Mouse (Mus musculus) embryonic facial prominence, embryonic 15.5 days (tissue): Measurements from ENCODE around the gene Fsip1. TPM values are rescaled to one million over a fixed set of nuclear protein-coding genes. Genes with fewer than 3 reads are reported as not detected.

Experiments used
- ATAC-seq: fragments of 200-750 bp; cut with Nextera tagmentation; 2 replicates; pipeline ENCODE4 v1.8.0; 2017; ENCODE audit warnings: low read depth, moderate TSS enrichment; ENCODE audit not compliant: insufficient number of reproducible peaks, low FRiP score, low TSS enrichment
- H3K27ac ChIP-seq: fragments of 300-500 bp; sonication (generic); replicated peaks from 2 replicates; pipeline ENCODE4 v1.5.1; 2015; ENCODE audit warnings: mild to moderate bottlenecking, inconsistent platforms
- H3K27me3 ChIP-seq: fragments of 300-500 bp; sonication (generic); 2 replicates; pipeline ENCODE4 v1.6.1; 2015; ENCODE audit warnings: inconsistent platforms
- H3K36me3 ChIP-seq: fragments of 300-500 bp; sonication (generic); 2 replicates; pipeline ENCODE4 v1.6.1; 2015; ENCODE audit warnings: mild to moderate bottlenecking, inconsistent platforms
- H3K4me1 ChIP-seq: fragments of 300-500 bp; sonication (generic); 2 replicates; pipeline ENCODE4 v1.6.1; 2015; ENCODE audit warnings: inconsistent platforms
- H3K4me2 ChIP-seq: fragments of 300-500 bp; sonication (generic); replicated peaks from 2 replicates; pipeline ENCODE4 v1.6.1; 2015; ENCODE audit warnings: mild to moderate bottlenecking, inconsistent platforms
- H3K4me3 ChIP-seq: fragments of 300-500 bp; sonication (generic); replicated peaks from 2 replicates; pipeline ENCODE4 v1.5.1; 2015; ENCODE audit warnings: mild to moderate bottlenecking, inconsistent platforms
- H3K9ac ChIP-seq: fragments of 300-500 bp; sonication (generic); 2 replicates; pipeline ENCODE4 v1.6.1; 2015; ENCODE audit warnings: inconsistent platforms
- H3K9me3 ChIP-seq: fragments of 300-500 bp; sonication (generic); replicated peaks from 2 replicates; pipeline ENCODE4 v1.6.1; 2016; ENCODE audit warnings: inconsistent platforms
- WGBS: fragments of 180-500 bp; shearing (Covaris S2); methylation state at CpG from one replicate; pipeline ENCODE4 v1.1.7; 2015; 5-methylcytosine and 5-hydroxymethylcytosine counted together
- polyA plus RNA-seq: library from polyadenylated mRNA; unstranded; fragments of >200 nt; fragmentation: Nextera tagmentation; extraction: Ambion mirVana; gene quantifications from 2 replicates; pipeline ENCODE4 v1.2.1, GENCODE M21; 2015

Fsip1 gene
- polyA plus RNA-seq, 1 experiment from 2014 or later: 2.6 TPM

- H3K27me3 ChIP-seq: no peaks in the 10 kb centered on the region
- no peak overlapping the region for H3K4me3 ChIP-seq
- H3K4me2 ChIP-seq: no peak overlapping the region
- H3K4me1 ChIP-seq: 0 out of 2 replicates have a peak, but pooled peaks cover 4% of the 10 kb centered on the region
- H3K9ac ChIP-seq: no peak overlapping the region
- 66% methylated on average over 9 of the region's 9 CpGs for WGBS
- H3K36me3 ChIP-seq: peaks cover 68% of the 10 kb centered on the region
- H3K27ac ChIP-seq: no peak overlapping the region
- H3K9me3 ChIP-seq: no peaks in the 10 kb centered on the region
- ATAC-seq: no peak
These were observed 133.0 kb downstream of the Fsip1 start for GRCm38 (mm10) chr2:118123743-118124142.

- no peak for ATAC-seq
- Histone ChIP-seq H3K4me2 (no peak overlapping the region), H3K36me3 (peaks cover 83% of the 10 kb centered on the region), H3K4me3 (no peak overlapping the region), H3K9ac (no peak overlapping the region), H3K9me3 (no peaks in the 10 kb centered on the region), H3K4me1 (0 out of 2 replicates have a peak, but pooled peaks cover 4% of the 10 kb centered on the region), H3K27ac (no peak overlapping the region), H3K27me3 (no peaks in the 10 kb centered on the region)
- WGBS: 94% methylated on average over 6 of the region's 6 CpGs
These were observed 134.5 kb downstream of the Fsip1 start for GRCm38 (mm10) chr2:118122291-118122690.

GRCm38 (mm10) chr2:118120751-118121150 lies 136.0 kb downstream of the Fsip1 start:
- Histone ChIP-seq H3K4me2 (no peak overlapping the region), H3K9ac (no peak overlapping the region), H3K4me1 (peaks cover 15% of the 10 kb centered on the region; the same call in 1 of the 2 replicates), H3K4me3 (no peak overlapping the region), H3K36me3 (peaks cover 94% of the 10 kb centered on the region), H3K27ac (no peak overlapping the region), H3K27me3 (no peaks in the 10 kb centered on the region), H3K9me3 (no peaks in the 10 kb centered on the region)
- WGBS: 95% methylated on average over 7 of the region's 7 CpGs
- no peak for ATAC-seq

- Histone ChIP-seq H3K9me3 (no peaks in the 10 kb centered on the region), H3K27me3 (no peaks in the 10 kb centered on the region), H3K4me2 (no peak overlapping the region), H3K9ac (no peak overlapping the region), H3K36me3 (peaks cover 92% of the 10 kb centered on the region), H3K27ac (no peak overlapping the region), H3K4me3 (no peak overlapping the region), H3K4me1 (peaks cover 20% of the 10 kb centered on the region; the same call in 1 of the 2 replicates)
- WGBS: 94% methylated on average over 11 of the region's 11 CpGs
- ATAC-seq: no peak
These were observed 136.7 kb downstream of the Fsip1 start for GRCm38 (mm10) chr2:118120095-118120494.

DNA sequence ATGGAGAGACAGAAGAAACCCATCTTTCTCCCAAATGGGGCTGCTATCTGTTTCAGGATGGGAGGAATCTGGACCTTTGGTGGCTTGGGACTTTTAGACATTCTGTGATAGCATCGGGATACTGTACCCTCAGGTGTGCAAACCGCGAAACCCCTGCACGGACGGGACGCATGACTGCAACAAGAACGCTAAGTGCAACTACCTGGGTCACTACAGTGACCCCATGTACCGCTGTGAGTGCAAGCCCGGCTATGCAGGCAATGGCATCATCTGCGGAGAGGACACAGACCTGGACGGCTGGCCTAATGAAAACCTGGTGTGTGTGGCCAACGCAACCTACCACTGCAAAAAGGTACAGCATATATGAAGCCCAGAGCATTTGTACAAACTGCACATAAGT lies 137.1 kb downstream of the Fsip1 start:
- peaks cover 90% of the 10 kb centered on the region for H3K36me3 ChIP-seq
- H3K27ac ChIP-seq: no peak overlapping the region
- H3K4me3 ChIP-seq: no peak overlapping the region
- H3K9ac ChIP-seq: no peak overlapping the region
- 94% methylated on average over 12 of the region's 12 CpGs for WGBS
- no peak overlapping the region for H3K4me2 ChIP-seq
- no peaks in the 10 kb centered on the region for H3K27me3 ChIP-seq
- ATAC-seq: no peak
- peaks cover 22% of the 10 kb centered on the region; the same call in 1 of the 2 replicates for H3K4me1 ChIP-seq
- no peaks in the 10 kb centered on the region for H3K9me3 ChIP-seq

DNA sequence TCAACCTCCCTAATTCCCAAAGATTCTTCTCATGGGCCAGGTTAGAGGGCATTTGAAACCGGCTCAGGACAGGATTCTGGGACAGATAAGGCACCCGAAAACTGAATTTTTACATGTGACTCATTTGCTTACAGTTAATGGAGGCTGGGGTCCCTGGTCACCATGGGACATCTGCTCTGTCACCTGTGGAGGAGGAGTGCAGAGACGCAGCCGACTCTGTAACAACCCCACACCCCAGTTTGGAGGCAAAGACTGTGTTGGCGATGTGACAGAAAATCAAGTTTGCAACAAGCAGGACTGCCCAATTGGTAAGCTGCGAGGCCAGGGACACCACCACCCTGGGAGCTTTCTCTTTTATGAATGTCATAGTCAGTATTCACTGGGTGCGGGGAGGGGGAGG lies 138.3 kb downstream of the Fsip1 start:
- Histone ChIP-seq H3K27me3 (no peaks in the 10 kb centered on the region), H3K4me2 (no peak overlapping the region), H3K27ac (no peak overlapping the region), H3K36me3 (peaks cover 82% of the 10 kb centered on the region), H3K4me3 (no peak overlapping the region), H3K4me1 (peaks cover 29% of the 10 kb centered on the region; the same call in 1 of the 2 replicates), H3K9ac (no peak overlapping the region), H3K9me3 (no peaks in the 10 kb centered on the region)
- WGBS: 80% methylated on average over 7 of the region's 7 CpGs
- ATAC-seq: no peak

- H3K27ac ChIP-seq: no peak overlapping the region
- no peak for ATAC-seq
- H3K9me3 ChIP-seq: no peaks in the 10 kb centered on the region
- no peak overlapping the region for H3K4me2 ChIP-seq
- no peak overlapping the region for H3K4me3 ChIP-seq
- H3K9ac ChIP-seq: no peak overlapping the region
- 74% methylated on average over 6 of the region's 6 CpGs for WGBS
- H3K4me1 ChIP-seq: peaks cover 33% of the 10 kb centered on the region; the same call in 1 of the 2 replicates
- H3K27me3 ChIP-seq: no peaks in the 10 kb centered on the region
- H3K36me3 ChIP-seq: peaks cover 77% of the 10 kb centered on the region
These were observed 138.7 kb downstream of the Fsip1 start for GRCm38 (mm10) chr2:118118045-118118444.

- H3K36me3 ChIP-seq: peaks cover 71% of the 10 kb centered on the region
- no peak overlapping the region for H3K27ac ChIP-seq
- H3K9me3 ChIP-seq: no peaks in the 10 kb centered on the region
- H3K4me3 ChIP-seq: no peak overlapping the region
- no peak for ATAC-seq
- no peak overlapping the region for H3K4me2 ChIP-seq
- WGBS: 72% methylated on average over 11 of the region's 11 CpGs
- no peaks in the 10 kb centered on the region for H3K27me3 ChIP-seq
- H3K9ac ChIP-seq: no peak overlapping the region
- H3K4me1 ChIP-seq: peaks cover 36% of the 10 kb centered on the region; the same call in 1 of the 2 replicates
These were observed 139.4 kb downstream of the Fsip1 start for GRCm38 (mm10) chr2:118117401-118117800.

DNA sequence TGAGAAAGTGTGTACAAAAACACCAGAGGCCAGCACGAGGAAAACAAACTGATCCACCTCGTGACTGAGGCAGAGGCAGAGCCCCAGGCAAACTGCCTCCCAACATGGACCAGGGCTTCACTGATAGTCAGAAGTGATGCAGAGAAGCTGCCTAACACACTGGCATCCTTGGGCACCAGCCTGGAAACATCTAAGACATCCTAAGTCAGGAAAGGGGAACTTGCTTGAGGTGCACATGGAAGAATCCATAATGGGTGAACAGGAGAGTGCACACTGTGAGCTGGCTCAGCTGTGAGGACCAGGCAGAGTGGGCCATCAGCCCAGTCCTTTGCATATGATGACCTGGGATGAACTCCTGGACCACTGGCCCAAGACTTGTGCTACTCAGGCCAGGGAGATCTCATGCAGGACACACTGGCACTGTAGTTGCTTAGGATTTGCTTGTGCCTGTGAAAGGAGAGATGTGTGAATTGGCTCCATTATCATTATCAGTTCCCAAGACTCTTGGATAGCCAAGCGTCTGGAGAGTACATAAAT lies 139.9 kb downstream of the Fsip1 start:
- no peaks in the 10 kb centered on the region for H3K9me3 ChIP-seq
- H3K4me1 ChIP-seq: peaks cover 36% of the 10 kb centered on the region; the same call in 1 of the 2 replicates
- peaks cover 66% of the 10 kb centered on the region for H3K36me3 ChIP-seq
- H3K27me3 ChIP-seq: no peaks in the 10 kb centered on the region
- no peak overlapping the region for H3K27ac ChIP-seq
- H3K4me2 ChIP-seq: no peak overlapping the region
- no peak overlapping the region for H3K9ac ChIP-seq
- ATAC-seq: no peak
- H3K4me3 ChIP-seq: no peak overlapping the region
- WGBS: 71% methylated on average over 3 of the region's 3 CpGs

DNA sequence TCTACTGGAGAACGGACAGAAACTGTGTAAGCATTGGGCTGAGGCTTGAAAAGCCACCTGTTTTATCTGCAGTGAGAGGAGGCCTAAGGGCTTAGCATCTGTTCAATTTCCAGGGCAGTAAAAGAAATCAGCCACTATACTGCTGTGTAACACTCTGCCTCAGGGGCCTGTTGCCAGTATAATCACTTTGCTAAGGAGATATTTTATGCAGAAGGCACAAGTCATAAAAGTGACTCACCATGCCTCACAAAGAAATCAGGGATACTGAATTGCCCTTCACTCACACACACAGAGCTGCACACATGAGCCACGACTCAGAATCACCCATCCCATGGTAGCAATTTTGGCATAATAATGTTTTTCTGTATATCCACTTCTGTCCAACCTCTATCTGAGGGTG lies 140.6 kb downstream of the Fsip1 start:
- no peak overlapping the region for H3K4me3 ChIP-seq
- H3K9me3 ChIP-seq: no peaks in the 10 kb centered on the region
- H3K4me2 ChIP-seq: no peak overlapping the region
- H3K27me3 ChIP-seq: no peaks in the 10 kb centered on the region
- no peak for ATAC-seq
- peaks cover 61% of the 10 kb centered on the region for H3K36me3 ChIP-seq
- H3K4me1 ChIP-seq: peaks cover 36% of the 10 kb centered on the region; the same call in 1 of the 2 replicates
- no peak overlapping the region for H3K9ac ChIP-seq
- no peak overlapping the region for H3K27ac ChIP-seq
- WGBS: 54% methylated on average over 2 of the region's 2 CpGs

DNA sequence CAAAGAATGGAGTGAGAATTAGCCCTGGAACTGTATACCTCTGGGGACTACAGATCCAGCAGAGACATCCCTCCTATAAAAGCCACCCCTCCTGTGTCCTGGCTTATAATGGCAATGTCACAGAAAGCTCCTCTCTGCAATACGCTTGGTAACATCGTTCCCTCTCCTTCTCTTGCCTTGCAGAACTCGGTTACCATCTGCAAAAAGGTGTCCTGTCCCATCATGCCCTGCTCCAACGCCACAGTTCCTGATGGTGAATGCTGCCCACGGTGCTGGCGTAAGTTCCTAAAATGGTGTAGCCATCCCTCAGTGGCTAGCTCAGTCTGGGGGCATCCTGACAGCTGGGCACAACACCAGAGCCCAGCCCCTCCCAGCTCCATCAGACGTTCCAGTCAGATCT lies 141.1 kb downstream of the Fsip1 start:
- H3K27ac ChIP-seq: no peak overlapping the region
- H3K36me3 ChIP-seq: peaks cover 56% of the 10 kb centered on the region
- H3K27me3 ChIP-seq: no peaks in the 10 kb centered on the region
- ATAC-seq: no peak
- H3K9me3 ChIP-seq: no peaks in the 10 kb centered on the region
- H3K4me1 ChIP-seq: peaks cover 38% of the 10 kb centered on the region
- WGBS: 76% methylated on average over 7 of the region's 7 CpGs
- no peak overlapping the region for H3K9ac ChIP-seq
- H3K4me3 ChIP-seq: no peak overlapping the region
- H3K4me2 ChIP-seq: 0 out of 2 replicates have a peak overlapping the region, but pooled peaks have one; percentile 93

DNA sequence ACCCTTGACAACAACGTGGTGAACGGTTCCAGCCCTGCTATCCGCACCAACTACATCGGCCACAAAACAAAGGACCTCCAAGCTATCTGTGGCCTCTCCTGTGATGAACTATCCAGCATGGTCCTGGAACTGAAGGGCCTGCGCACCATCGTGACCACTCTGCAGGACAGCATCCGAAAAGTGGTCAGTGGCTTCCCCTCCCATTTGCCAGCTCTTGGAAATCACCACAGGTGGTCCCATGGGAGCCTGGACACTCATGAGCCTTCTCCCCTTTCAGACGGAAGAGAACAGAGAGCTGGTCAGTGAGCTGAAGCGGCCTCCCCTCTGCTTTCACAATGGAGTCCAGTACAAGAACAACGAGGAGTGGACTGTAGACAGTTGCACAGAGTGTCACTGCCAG lies 142.1 kb downstream of the Fsip1 start:
- Histone ChIP-seq H3K4me2 (peak overlapping the region; percentile 93), H3K4me1 (peaks cover 48% of the 10 kb centered on the region), H3K27me3 (0 out of 2 replicates have a peak, but pooled peaks cover 2% of the 10 kb centered on the region), H3K36me3 (peaks cover 47% of the 10 kb centered on the region), H3K9ac (no peak overlapping the region), H3K9me3 (no peaks in the 10 kb centered on the region), H3K27ac (no peak overlapping the region), H3K4me3 (peak overlapping the region; percentile 66)
- ATAC-seq: no peak
- WGBS: 69% methylated on average over 10 of the region's 10 CpGs
